Mouse (Mus musculus) hindbrain, postnatal 0 days (tissue): ENCODE results near the gene Gdf9. TPM values are rescaled to one million over a fixed set of nuclear protein-coding genes. Genes with fewer than 3 reads are reported as not detected.

Experiments used
- ATAC-seq: fragments of 200-750 bp; cut with Nextera tagmentation; 2 replicates; pipeline ENCODE4 v1.8.0; 2017; ENCODE audit warnings: mild to moderate bottlenecking, moderate TSS enrichment, moderate library complexity
- DNase-seq: peaks from one replicate; pipeline ENCODE4 v3.0.0-alpha.2; 2015; ENCODE audit warnings: low spot score
- H3K27ac ChIP-seq: fragments of 300-500 bp; sonication (generic); 2 replicates; pipeline ENCODE4 v1.5.1; 2014; ENCODE audit warnings: mild to moderate bottlenecking
- H3K27me3 ChIP-seq: fragments of 300-500 bp; sonication (generic); 2 replicates; pipeline ENCODE4 v1.6.1; 2014; ENCODE audit warnings: low read length, mixed read lengths; ENCODE audit not compliant: insufficient read depth
- H3K36me3 ChIP-seq: fragments of 300-500 bp; sonication (generic); 2 replicates; pipeline ENCODE4 v1.6.1; 2014; ENCODE audit warnings: low read length, mixed read lengths; ENCODE audit not compliant: insufficient read depth
- H3K4me1 ChIP-seq: fragments of 300-500 bp; sonication (generic); 2 replicates; pipeline ENCODE4 v1.6.1; 2014; ENCODE audit warnings: antibody characterized with exemption, low read length, mixed read lengths; ENCODE audit not compliant: insufficient read depth
- H3K4me2 ChIP-seq: fragments of 300-500 bp; sonication (generic); 2 replicates; pipeline ENCODE4 v1.6.1; 2014; ENCODE audit warnings: low read depth, mild to moderate bottlenecking, low read length, moderate library complexity, mixed read lengths
- H3K4me3 ChIP-seq: fragments of 300-500 bp; sonication (generic); 2 replicates; pipeline ENCODE4 v1.5.1; 2014; ENCODE audit warnings: low read length
- H3K9ac ChIP-seq: fragments of 300-500 bp; sonication (generic); replicated peaks from 2 replicates; pipeline ENCODE4 v1.6.1; 2014; ENCODE audit warnings: mild to moderate bottlenecking, low read length, moderate library complexity, mixed read lengths
- H3K9me3 ChIP-seq: fragments of 300-500 bp; sonication (generic); 2 replicates; pipeline ENCODE4 v1.6.1; 2016; ENCODE audit warnings: low read length, mixed read lengths
- CTCF ChIP-seq: IDR thresholded peaks from 2 replicates; pipeline ENCODE4 v1.5.1; 2016; ENCODE audit warnings: antibody characterized with exemption, control low read depth, low read depth
- WGBS: fragments of 180-500 bp; shearing (Covaris S2); extraction: QIAGEN DNeasy Blood & Tissue Kit; methylation state at CpG from one replicate; pipeline ENCODE4 v1.1.7; 2014; 5-methylcytosine and 5-hydroxymethylcytosine counted together
- polyA plus RNA-seq: library from polyadenylated mRNA; unstranded; fragments of >200 nt; fragmentation: Nextera tagmentation; extraction: Ambion mirVana; gene quantifications from 2 replicates; pipeline ENCODE4 v1.2.1, GENCODE M21; 2015
- total RNA-seq: library from RNA; depleted of rRNA; stranded (reverse); fragments of >200 nt; gene quantifications from 2 replicates; pipeline ENCODE4 v1.2.3, GENCODE M21; 2014

Gene Gdf9
- total and polyA plus RNA-seq, 2 experiments from 2014 or later = 1.5 to 2.1 TPM

DNA sequence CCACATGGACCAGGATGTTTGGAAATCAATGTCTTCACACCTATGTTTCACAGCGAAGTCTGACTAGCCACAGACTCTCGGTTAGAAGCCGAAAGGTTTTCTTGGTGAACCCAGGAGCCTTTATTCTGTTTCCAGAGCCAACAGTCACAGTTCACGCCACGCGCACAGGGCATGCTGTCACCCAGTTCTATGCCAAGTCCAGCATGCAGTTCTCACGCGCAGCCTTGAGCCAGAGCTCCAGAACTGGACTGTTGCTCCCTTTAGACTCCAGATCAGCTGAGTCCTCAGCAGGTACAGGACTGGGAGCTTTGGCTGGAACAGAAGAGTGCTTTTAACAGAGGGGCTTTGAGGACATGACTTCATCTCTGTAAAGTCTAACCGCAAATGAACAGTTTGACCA, 21.6 kb downstream of the Gdf9 start:
- H3K36me3 ChIP-seq = no peaks in the 10 kb centered on the region
- 92% methylated on average over 9 of the region's 9 CpGs for WGBS
- ATAC-seq = no peak

DNA sequence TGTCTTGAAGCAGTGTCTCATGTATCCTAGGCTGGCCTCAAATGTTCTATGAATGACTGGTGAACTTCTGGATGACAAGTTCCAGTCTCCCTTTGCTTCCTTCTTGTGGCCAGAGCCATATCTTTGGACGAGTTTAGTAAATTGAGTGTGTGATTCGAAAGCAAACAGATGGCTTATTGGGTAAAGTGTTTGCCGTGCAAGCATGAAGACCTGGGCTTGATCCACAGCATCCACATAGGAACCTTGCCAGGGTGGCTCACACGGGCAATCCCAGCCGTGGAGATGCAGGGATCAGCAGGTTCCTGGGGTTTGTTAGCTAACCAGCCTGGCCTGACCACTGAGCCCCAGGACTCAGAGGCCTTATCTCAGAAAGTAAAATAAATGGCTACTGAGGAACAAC, 22.2 kb downstream of the Gdf9 start:
- Histone ChIP-seq H3K9me3 (no peaks in the 10 kb centered on the region), H3K4me1 (no peaks in the 10 kb centered on the region), H3K4me3 (no peak overlapping the region), H3K36me3 (no peaks in the 10 kb centered on the region), H3K27ac (no peak overlapping the region), H3K27me3 (0 out of 2 replicates have a peak, but pooled peaks cover under 1% of the 10 kb centered on the region), H3K9ac (no peak overlapping the region), H3K4me2 (no peak overlapping the region)
- 82% methylated on average over 5 of the region's 5 CpGs for WGBS
- TF ChIP-seq CTCF = no peak
- ATAC-seq (no peak), DNase-seq (no peak)

More for the DNA sequence above, 21.6 kb downstream of the Gdf9 start:
- TF ChIP-seq CTCF = no peak
- no peak for DNase-seq
- H3K4me2 ChIP-seq = no peak overlapping the region
- no peak overlapping the region for H3K4me3 ChIP-seq
- no peaks in the 10 kb centered on the region for H3K4me1 ChIP-seq
- no peaks in the 10 kb centered on the region for H3K9me3 ChIP-seq
- H3K27ac ChIP-seq = no peak overlapping the region
- no peaks in the 10 kb centered on the region for H3K27me3 ChIP-seq
- H3K9ac ChIP-seq = no peak overlapping the region

DNA sequence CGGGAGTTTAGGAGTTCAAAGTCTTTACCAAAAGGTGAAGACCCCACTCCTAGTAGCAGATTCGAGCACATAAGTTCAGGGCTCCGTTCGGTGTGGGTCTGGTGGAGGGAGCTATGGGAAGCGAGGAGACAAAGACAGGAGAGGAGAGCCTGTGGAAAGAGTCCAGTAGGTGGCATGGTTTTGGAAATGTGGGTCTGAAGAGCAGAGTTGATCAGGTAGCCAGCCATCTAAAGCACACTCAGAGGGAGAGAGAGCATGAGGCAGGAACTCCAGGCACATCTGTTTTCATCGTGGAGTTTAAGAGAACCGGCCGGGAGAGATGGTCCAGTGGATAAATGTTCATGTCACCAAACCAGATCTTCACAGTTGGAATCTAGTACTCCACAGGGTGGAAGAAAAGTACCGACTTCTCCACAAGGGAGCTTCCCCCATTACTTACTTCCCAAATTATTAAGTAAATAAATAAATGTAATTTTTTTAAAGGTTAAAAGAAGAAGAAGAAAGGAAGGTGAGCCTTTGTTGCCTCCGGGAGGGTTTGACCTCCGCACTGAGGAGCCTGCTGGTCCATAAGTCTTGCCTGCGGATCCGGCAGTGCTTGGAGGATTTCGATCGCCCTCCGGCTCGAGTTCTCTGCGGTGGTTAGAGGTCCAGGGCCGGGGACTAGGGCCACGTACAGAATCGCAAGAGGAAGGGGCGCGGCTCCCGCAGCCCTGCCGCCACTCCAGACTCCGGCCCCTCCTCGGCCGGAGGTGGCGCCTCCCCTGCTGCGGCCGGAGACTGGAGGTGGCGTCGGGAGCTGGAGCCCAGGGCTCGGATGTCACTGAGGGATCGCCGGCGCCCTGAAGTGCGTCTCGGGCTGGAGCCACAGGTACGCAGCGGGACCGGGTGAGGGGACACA, 25.9 kb downstream of the Gdf9 start, which contains the start of the genes Gm10447 and Shroom1:
TSS of gene Gm10447 (minus strand) at position 637 of the 898 bp plus-strand sequence.
TSS of gene Shroom1 (plus strand) at position 732 of the 898 bp plus-strand sequence.
- peak; percentile 51 for TF ChIP-seq CTCF
- no peak within 1 kb of the TSS for H3K27ac ChIP-seq
- H3K9me3 ChIP-seq = no peaks in the 10 kb centered on the region
- H3K36me3 ChIP-seq = no peaks in the 10 kb centered on the region
- DNase-seq = peak; percentile 53
- peak within 1 kb of the TSS; percentile 49 for H3K9ac ChIP-seq
- no peaks in the 10 kb centered on the region for H3K4me1 ChIP-seq
- peak; percentile 43; the same call in 1 of the 2 replicates for ATAC-seq
- peak within 1 kb of the TSS; percentile 38 for H3K4me3 ChIP-seq
- peaks cover 17% of the 10 kb centered on the region; the same call in 1 of the 2 replicates for H3K27me3 ChIP-seq
- 3% methylated on average over 42 of the region's 42 CpGs for WGBS
- peak within 1 kb of the TSS; percentile 60 for H3K4me2 ChIP-seq

- peak overlapping the region; percentile 49 for H3K9ac ChIP-seq
- H3K4me3 ChIP-seq = peak overlapping the region; percentile 38
- H3K4me1 ChIP-seq = no peaks in the 10 kb centered on the region
- 8% methylated on average over 28 of the region's 29 CpGs for WGBS
- TF ChIP-seq CTCF = no peak
- H3K27me3 ChIP-seq = peaks cover 19% of the 10 kb centered on the region; the same call in 1 of the 2 replicates
- DNase-seq (no peak), ATAC-seq (peak; percentile 48; the same call in 1 of the 2 replicates)
- H3K27ac ChIP-seq = no peak overlapping the region
- H3K9me3 ChIP-seq = no peaks in the 10 kb centered on the region
- peak overlapping the region; percentile 60 for H3K4me2 ChIP-seq
- H3K36me3 ChIP-seq = no peaks in the 10 kb centered on the region
These were observed 26.6 kb downstream of the Gdf9 start for GRCm38 (mm10) chr11:53457372-53457954.

GRCm38 (mm10) chr11:53458996-53459395, 28.2 kb downstream of the Gdf9 start:
- TF ChIP-seq CTCF = no peak
- peaks cover 27% of the 10 kb centered on the region; the same call in 1 of the 2 replicates for H3K27me3 ChIP-seq
- WGBS = 58% methylated on average over 3 of the region's 3 CpGs

GRCm38 (mm10) chr11:53460192-53460591, 29.4 kb downstream of the Gdf9 start:
- no peaks in the 10 kb centered on the region for H3K36me3 ChIP-seq
- no peak overlapping the region for H3K4me2 ChIP-seq

More at GRCm38 (mm10) chr11:53458996-53459395, 28.2 kb downstream of the Gdf9 start:
- Histone ChIP-seq H3K9ac (no peak overlapping the region), H3K4me2 (no peak overlapping the region), H3K36me3 (no peaks in the 10 kb centered on the region), H3K27ac (no peak overlapping the region), H3K9me3 (no peaks in the 10 kb centered on the region), H3K4me1 (no peaks in the 10 kb centered on the region), H3K4me3 (no peak overlapping the region)
- ATAC-seq (no peak), DNase-seq (no peak)

More at GRCm38 (mm10) chr11:53460192-53460591, 29.4 kb downstream of the Gdf9 start:
- H3K9me3 ChIP-seq = no peaks in the 10 kb centered on the region
- DNase-seq = no peak
- 80% methylated on average over 3 of the region's 3 CpGs for WGBS
- H3K4me1 ChIP-seq = no peaks in the 10 kb centered on the region
- H3K27me3 ChIP-seq = peaks cover 37% of the 10 kb centered on the region
- no peak for TF ChIP-seq CTCF
- no peak for ATAC-seq
- H3K9ac ChIP-seq = no peak overlapping the region
- H3K27ac ChIP-seq = no peak overlapping the region
- no peak overlapping the region for H3K4me3 ChIP-seq
